Mouse (Mus musculus) CH12.LX (cell line): ENCODE results near the gene Spib. TPM values are rescaled to one million over a fixed set of nuclear protein-coding genes. Genes with fewer than 3 reads are reported as not detected.

Source experiments
- DNase-seq: peaks from one replicate; pipeline ENCODE4 v3.0.0-alpha.2; 2013; ENCODE audit errors: extremely low read depth
- H3K27ac ChIP-seq: 2 replicates; pipeline ENCODE4 v1.5.1; 2012; ENCODE audit warnings: low read depth, mild to moderate bottlenecking, control low read depth, moderate library complexity; ENCODE audit not compliant: insufficient read depth
- H3K27me3 ChIP-seq: replicated peaks from 2 replicates; pipeline ENCODE3; 2012; ENCODE audit warnings: inconsistent platforms
- H3K36me3 ChIP-seq, 2 experiments: replicated peaks in 1 of 2; 2 replicates each; pipeline versions ENCODE3 to v1.6.1; 2012; ENCODE audit warnings: inconsistent platforms in 1 of 2, low read length in 1 of 2, mild to moderate bottlenecking in 1 of 2, mixed read lengths in 1 of 2, moderate library complexity in 1 of 2; ENCODE audit not compliant: control insufficient read depth in 1 of 2, insufficient read depth in 1 of 2
- H3K4me1 ChIP-seq, 2 experiments: 2 replicates each; pipeline ENCODE4 v1.6.1; 2012; ENCODE audit warnings: inconsistent platforms in 1 of 2, moderate library complexity in 1 of 2; ENCODE audit not compliant: insufficient read depth in 2 of 2, control insufficient read depth in 1 of 2
- H3K4me2 ChIP-seq: 2 replicates; pipeline ENCODE4 v1.6.1; 2012; ENCODE audit warnings: low read depth, mild to moderate bottlenecking, control low read depth; ENCODE audit not compliant: poor library complexity, insufficient read depth, severe bottlenecking
- H3K4me3 ChIP-seq, 3 experiments: fragments of 150-350 bp in 1 of 3; sonication (generic) in 1 of 3; replicated peaks in 1 of 3; 2 replicates each; pipeline versions ENCODE3 to v1.5.1; 2011 to 2012; ENCODE audit warnings: low read depth in 2 of 3, low read length in 2 of 3, mild to moderate bottlenecking in 2 of 3, moderate library complexity in 2 of 3, control low read depth in 1 of 3, improper control_type of control experiment in 1 of 3, inconsistent platforms in 1 of 3, mixed read lengths in 1 of 3; ENCODE audit not compliant: poor library complexity in 1 of 3
- H3K79me2 ChIP-seq: replicated peaks from 2 replicates; pipeline ENCODE4 v1.6.1; 2012; ENCODE audit warnings: mild to moderate bottlenecking, moderate library complexity; ENCODE audit not compliant: control insufficient read depth, poor library complexity, insufficient read depth, severe bottlenecking; ENCODE audit errors: extremely low read depth
- H3K9ac ChIP-seq: 2 replicates; pipeline ENCODE4 v1.6.1; 2012; ENCODE audit warnings: low read depth, mild to moderate bottlenecking, control low read depth, moderate library complexity; ENCODE audit not compliant: insufficient read depth
- H3K9me3 ChIP-seq: replicated peaks from 2 replicates; pipeline ENCODE3; 2012; ENCODE audit warnings: low read length, inconsistent platforms, mixed read lengths
- BHLHE40 ChIP-seq: IDR thresholded peaks from 2 replicates; pipeline ENCODE4 v1.6.1; 2011; ENCODE audit warnings: mild to moderate bottlenecking, low read depth, low read length, improper control_type of control experiment
- CHD1 ChIP-seq: IDR thresholded peaks from 2 replicates; pipeline ENCODE4 v1.6.1; 2012; ENCODE audit warnings: low read depth, low read length, improper control_type of control experiment, inconsistent platforms
- CTCF ChIP-seq, 2 experiments: IDR thresholded peaks in 1 of 2; conservative IDR thresholded peaks in 1 of 2; 2 replicates each; pipeline ENCODE4 v1.5.1; 2011 to 2012; ENCODE audit warnings: low read depth in 2 of 2, low read length in 2 of 2, improper control_type of control experiment in 1 of 2, inconsistent platforms in 1 of 2, mild to moderate bottlenecking in 1 of 2, moderate library complexity in 1 of 2
- E2F4 ChIP-seq: IDR thresholded peaks from 2 replicates; pipeline ENCODE4 v1.6.1; 2011; ENCODE audit warnings: low read depth, low read length, improper control_type of control experiment; ENCODE audit not compliant: insufficient replicate concordance
- ELF1 ChIP-seq: IDR thresholded peaks from 2 replicates; pipeline ENCODE4 v1.6.1; 2014; ENCODE audit warnings: low read depth, mild to moderate bottlenecking, inconsistent platforms, low read length, improper control_type of control experiment
- EP300 ChIP-seq: IDR thresholded peaks from 2 replicates; pipeline ENCODE4 v1.6.1; 2011; ENCODE audit warnings: low read length, improper control_type of control experiment
- ETS1 ChIP-seq: conservative IDR thresholded peaks from 2 replicates; pipeline ENCODE4 v1.6.1; 2012; ENCODE audit warnings: low read depth, mild to moderate bottlenecking, inconsistent platforms, low read length, improper control_type of control experiment, moderate library complexity
- HCFC1 ChIP-seq: IDR thresholded peaks from 2 replicates; pipeline ENCODE4 v1.6.1; 2012; ENCODE audit warnings: low read depth, mild to moderate bottlenecking, inconsistent platforms, low read length, improper control_type of control experiment
- JUN ChIP-seq: IDR thresholded peaks from 2 replicates; pipeline ENCODE4 v1.6.1; 2011; ENCODE audit warnings: low read depth, mild to moderate bottlenecking, low read length, improper control_type of control experiment, moderate library complexity; ENCODE audit not compliant: insufficient read depth
- JUND ChIP-seq: conservative IDR thresholded peaks from 2 replicates; pipeline ENCODE4 v1.6.1; 2011; ENCODE audit warnings: low read depth, low read length, improper control_type of control experiment
- KAT2A ChIP-seq: IDR thresholded peaks from 2 replicates; pipeline ENCODE4 v1.6.1; 2012; ENCODE audit warnings: low read length, improper control_type of control experiment, inconsistent platforms; ENCODE audit not compliant: insufficient replicate concordance
- MAFK ChIP-seq: IDR thresholded peaks from 2 replicates; pipeline ENCODE4 v1.6.1; 2011; ENCODE audit warnings: low read length, improper control_type of control experiment; ENCODE audit not compliant: insufficient replicate concordance
- MAX ChIP-seq: IDR thresholded peaks from 2 replicates; pipeline ENCODE4 v1.6.1; 2011; ENCODE audit warnings: low read length, improper control_type of control experiment
- NELFE ChIP-seq: IDR thresholded peaks from 2 replicates; pipeline ENCODE4 v1.6.1; 2011; ENCODE audit warnings: low read depth, low read length, improper control_type of control experiment
- POLR2AphosphoS2 ChIP-seq: IDR thresholded peaks from 2 replicates; pipeline ENCODE4 v1.6.1; 2011; ENCODE audit warnings: low read depth, low read length, improper control_type of control experiment
- RAD21 ChIP-seq: IDR thresholded peaks from 2 replicates; pipeline ENCODE4 v1.6.1; 2011; ENCODE audit warnings: low read depth, mild to moderate bottlenecking, low read length, improper control_type of control experiment, moderate library complexity
- SIN3A ChIP-seq: IDR thresholded peaks from 2 replicates; pipeline ENCODE4 v1.6.1; 2012; ENCODE audit warnings: low read length, improper control_type of control experiment, inconsistent platforms
- SMC3 ChIP-seq: IDR thresholded peaks from 2 replicates; pipeline ENCODE4 v1.6.1; 2011; ENCODE audit warnings: low read depth, low read length, improper control_type of control experiment
- TCF12 ChIP-seq: IDR thresholded peaks from 2 replicates; pipeline ENCODE4 v1.6.1; 2014; ENCODE audit warnings: low read depth, mild to moderate bottlenecking, inconsistent platforms, low read length, improper control_type of control experiment
- UBTF ChIP-seq: IDR thresholded peaks from 2 replicates; pipeline ENCODE4 v1.6.1; 2012; ENCODE audit warnings: low read depth, mild to moderate bottlenecking, inconsistent platforms, low read length, improper control_type of control experiment, moderate library complexity
- USF1 ChIP-seq: IDR thresholded peaks from 2 replicates; pipeline ENCODE4 v1.6.1; 2014; ENCODE audit warnings: low read depth, mild to moderate bottlenecking, inconsistent platforms, low read length, improper control_type of control experiment
- ZC3H11A ChIP-seq: IDR thresholded peaks from 2 replicates; pipeline ENCODE4 v1.6.1; 2012; ENCODE audit warnings: low read depth, mild to moderate bottlenecking, inconsistent platforms, low read length, improper control_type of control experiment
- ZKSCAN1 ChIP-seq: IDR thresholded peaks from 2 replicates; pipeline ENCODE4 v1.6.1; 2012; ENCODE audit warnings: low read depth, inconsistent platforms, low read length, improper control_type of control experiment, borderline replicate concordance
- ZNF384 ChIP-seq: IDR thresholded peaks from 2 replicates; pipeline ENCODE4 v1.6.1; 2012; ENCODE audit warnings: low read depth, low read length, improper control_type of control experiment, inconsistent platforms
- dilution Hi-C: fragments of 300-500 bp; cut with MboI; formaldehyde crosslinking; loops from 2 replicates; pipeline ENCODE4 v1.14.3; 2020; ENCODE audit warnings: low sequenced_read_pairs; ENCODE audit not compliant: extremely low pct_unique_long_range_greater_than_20kb, extremely low pct_ligation_motif_present
- in situ Hi-C: fragments of 300-500 bp; cut with MboI; formaldehyde crosslinking; loops from 3 replicates; pipeline ENCODE4 v1.14.3; 2019; ENCODE audit warnings: low sequenced_read_pairs, low pct_ligation_motif_present, low pct_unique_long_range_greater_than_20kb, mixed read lengths
- polyA plus RNA-seq: library from polyadenylated mRNA; unstranded; fragments of >175 nt; gene quantifications from 2 replicates; pipeline ENCODE4 v1.2.1, GENCODE M21; 2012; ENCODE audit warnings: low read depth; ENCODE audit not compliant: insufficient read length
- total RNA-seq, 2 experiments: library from RNA; depleted of rRNA; stranded (reverse); fragments of 300-350 nt in 1 of 2; fragments of >200 nt in 1 of 2; gene quantifications; 2 replicates each; pipeline ENCODE4 v1.2.3; 2012 to 2014

The Spib gene
- total and polyA plus RNA-seq, 3 experiments: 194 to 336 (median 200) TPM

DNA sequence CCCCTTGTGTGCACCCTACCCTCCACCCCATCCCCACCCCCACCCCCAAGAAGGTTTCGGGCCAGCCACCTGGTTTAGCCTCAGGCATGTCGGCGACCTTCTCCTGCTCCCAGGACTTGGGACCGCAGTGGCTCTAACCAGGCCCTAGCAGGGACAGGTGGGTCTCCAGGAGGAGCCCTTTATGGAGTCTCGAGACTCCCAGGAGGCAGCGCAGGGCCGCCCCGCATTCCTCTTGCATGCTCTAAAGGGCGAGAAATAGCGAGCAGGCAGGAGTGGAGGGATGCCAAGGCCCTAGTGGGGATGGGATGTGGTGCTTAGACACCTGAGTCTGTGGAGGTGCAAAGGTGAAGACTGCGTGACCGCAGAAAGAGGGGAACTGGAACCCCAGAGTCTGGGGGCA is 7.4 kb downstream of the Spib start, which contains the start of gene Mybpc2:
TSS of gene Mybpc2 (minus strand) at position 155 of the 400 bp plus-strand sequence.
- H3K4me3 ChIP-seq: no peak within 1 kb of the TSS
- no peak for DNase-seq
- peaks cover 16 to 50% of the 10 kb centered on the region in 2 experiments for H3K36me3 ChIP-seq
- H3K4me2 ChIP-seq: no peak within 1 kb of the TSS
- in situ Hi-C loops (no loop called here), dilution Hi-C loops (no loop called here)
- peaks cover 24 to 57% of the 10 kb centered on the region in 2 experiments for H3K4me1 ChIP-seq
- H3K27me3 ChIP-seq: no peaks in the 10 kb centered on the region
- no peak within 1 kb of the TSS for H3K9ac ChIP-seq
- H3K27ac ChIP-seq: no peak within 1 kb of the TSS
- no peak for TF ChIP-seq EP300
- 0 out of 2 replicates have a peak, but pooled peaks have one; percentile 7 for TF ChIP-seq POLR2AphosphoS2
- peaks cover under 1% of the 10 kb centered on the region; the same call in 1 of the 2 replicates for H3K79me2 ChIP-seq
- H3K9me3 ChIP-seq: no peaks in the 10 kb centered on the region

DNA sequence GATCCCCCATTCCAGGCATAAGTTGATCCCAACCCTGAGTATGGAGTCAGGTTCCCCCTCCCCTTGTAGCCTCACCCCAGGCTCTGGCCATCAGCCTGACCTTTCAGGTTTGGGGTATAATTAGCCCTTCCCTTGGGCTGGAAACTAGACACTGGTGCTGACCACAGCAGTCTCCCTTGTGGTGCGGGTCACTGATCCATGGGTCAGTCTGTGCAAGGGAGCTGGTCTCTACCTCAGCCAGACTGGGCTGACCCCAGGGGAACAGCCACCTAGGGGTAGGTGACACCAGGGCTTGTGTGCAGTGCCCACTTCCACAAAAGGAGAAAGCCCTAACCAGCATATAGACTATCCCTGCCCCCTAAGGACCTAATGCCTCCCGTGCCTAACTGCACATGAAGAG is 8.8 kb downstream of the Spib start:
- H3K27me3 ChIP-seq: no peaks in the 10 kb centered on the region
- no peak overlapping the region for H3K4me2 ChIP-seq
- in situ Hi-C loops: no loop called here

DNA sequence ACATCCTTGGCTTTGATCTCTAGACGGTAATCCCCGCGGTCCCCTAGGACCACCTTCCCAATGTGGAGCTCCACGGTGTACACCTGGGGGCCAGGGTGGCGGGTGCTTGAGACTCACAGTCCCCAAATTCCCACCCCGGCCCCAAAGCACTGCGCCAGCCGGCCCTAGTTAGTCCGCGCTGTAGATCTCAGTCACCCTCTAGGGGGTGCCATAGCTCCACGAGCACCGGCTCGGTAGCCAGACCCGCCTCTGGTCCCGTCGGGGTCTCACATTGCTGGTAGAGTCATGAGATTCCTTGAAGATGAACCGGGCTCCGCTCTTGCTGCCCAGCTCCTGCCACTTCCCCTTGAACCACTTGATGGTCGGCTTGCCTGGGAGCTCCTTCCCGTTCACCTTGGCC is 10.2 kb downstream of the Spib start:
- H3K4me3 ChIP-seq: no peak overlapping the region
- no peaks in the 10 kb centered on the region for H3K9me3 ChIP-seq
- no peak overlapping the region for H3K4me2 ChIP-seq
- peak in 1 of 2 experiments; percentile 84; a peak in 2 of 4 replicates for TF ChIP-seq CTCF (conservative IDR thresholded peaks at IDR 0.05 in 1 of 2, IDR thresholded peaks at IDR 0.05 in 1 of 2; ENCODE audit: low read depth in 2 of 2, low read length in 2 of 2)
- peak; percentile 49 for TF ChIP-seq ZC3H11A
- 0 out of 2 replicates have a peak, but pooled peaks have one; percentile 16 for TF ChIP-seq NELFE
- no peak for TF ChIP-seq KAT2A
- TF ChIP-seq HCFC1: no peak
- peak; percentile 81 for TF ChIP-seq RAD21
- TF ChIP-seq SMC3: peak; percentile 92
- no peak for TF ChIP-seq TCF12
- no peak for TF ChIP-seq JUND
- no peak for TF ChIP-seq EP300
- H3K36me3 ChIP-seq: peaks cover 4 to 48% of the 10 kb centered on the region in 2 experiments
- no peak overlapping the region for H3K9ac ChIP-seq
- H3K4me1 ChIP-seq: peaks cover 17 to 49% of the 10 kb centered on the region in 2 experiments
- H3K27ac ChIP-seq: no peak overlapping the region
- dilution Hi-C loops: no loop called here
- in situ Hi-C loops: no loop called here
- no peaks in the 10 kb centered on the region for H3K79me2 ChIP-seq
- no peaks in the 10 kb centered on the region for H3K27me3 ChIP-seq
- DNase-seq: peak; percentile 50

More for the DNA sequence above, 8.8 kb downstream of the Spib start:
- TF ChIP-seq UBTF (no peak), CHD1 (no peak), MAX (no peak), MAFK (no peak), JUN (no peak), ETS1 (no peak), E2F4 (no peak), ZNF384 (no peak), ELF1 (no peak), SIN3A (no peak), USF1 (no peak), BHLHE40 (no peak), POLR2AphosphoS2 (no peak), ZKSCAN1 (no peak)
- no peak overlapping the region for H3K27ac ChIP-seq
- no peak overlapping the region for H3K9ac ChIP-seq
- H3K4me1 ChIP-seq: peaks cover 24 to 57% of the 10 kb centered on the region in 2 experiments
- H3K79me2 ChIP-seq: no peaks in the 10 kb centered on the region
- no peak overlapping the region for H3K4me3 ChIP-seq
- H3K36me3 ChIP-seq: peaks cover 11 to 50% of the 10 kb centered on the region in 2 experiments
- dilution Hi-C loops: no loop called here
- H3K9me3 ChIP-seq: no peaks in the 10 kb centered on the region
- DNase-seq: no peak
